Mouse (Mus musculus) kidney, adult 11 months (tissue): ENCODE measurements at regions not wholly inside any gene's neighbourhood (a gene's known extent, or its start where the extent isn't known, plus 50 kb on each side); places are given as distances from the start of the nearest gene placed in this dataset.
"Not testable (repeated sequence)": the region's sequence is repeated elsewhere in the genome, so short reads cannot be mapped to it uniquely, and the experiment has no call there.

Experiments used
- DNase-seq: peaks from one replicate; pipeline ENCODE4 v3.0.0; 2022

- no peak for DNase-seq
These were observed 149.3 kb upstream of the Kctd3 start for GRCm38 (mm10) chr1:189156906-189157305.

GRCm38 (mm10) chr1:189154376-189154775 is 146.7 kb upstream of the Kctd3 start:
- no peak for DNase-seq

- DNase-seq: no peak
These were observed 145.5 kb upstream of the Kctd3 start for GRCm38 (mm10) chr1:189153150-189153549.

GRCm38 (mm10) chr1:189142982-189143451 is 135.4 kb upstream of the Kctd3 start:
- no peak for DNase-seq

- no peak for DNase-seq
These were observed 134.9 kb upstream of the Kctd3 start for GRCm38 (mm10) chr1:189142551-189142950.

GRCm38 (mm10) chr1:189141694-189142093 is 134.1 kb upstream of the Kctd3 start:
- DNase-seq: no peak

GRCm38 (mm10) chr1:189136731-189137385 is 129.2 kb upstream of the Kctd3 start:
- DNase-seq: peak; percentile 70

- no peak for DNase-seq
These were observed 128.2 kb upstream of the Kctd3 start for GRCm38 (mm10) chr1:189135826-189136225.

- DNase-seq: no peak
These were observed 121.1 kb upstream of the Kctd3 start for GRCm38 (mm10) chr1:189128706-189129105.

- not testable (repeated sequence) for DNase-seq
These were observed 120.6 kb upstream of the Kctd3 start for GRCm38 (mm10) chr1:189128246-189128645.

- no peak for DNase-seq
These were observed 119.7 kb upstream of the Kctd3 start for GRCm38 (mm10) chr1:189127367-189127766.

GRCm38 (mm10) chr1:189119941-189120735 is 112.5 kb upstream of the Kctd3 start:
- DNase-seq: no peak

- peak; percentile 15 for DNase-seq
These were observed 111.4 kb upstream of the Kctd3 start for GRCm38 (mm10) chr1:189119005-189119404.

GRCm38 (mm10) chr1:189118582-189118981 is 110.9 kb upstream of the Kctd3 start:
- peak; percentile 33 for DNase-seq

- no peak for DNase-seq
These were observed 108.3 kb upstream of the Kctd3 start for GRCm38 (mm10) chr1:189115914-189116313.

GRCm38 (mm10) chr1:189115279-189115678 is 107.6 kb upstream of the Kctd3 start:
- DNase-seq: no peak

GRCm38 (mm10) chr1:189108260-189109035 is 100.8 kb upstream of the Kctd3 start:
- no peak for DNase-seq

GRCm38 (mm10) chr1:189107841-189108240 is 100.2 kb upstream of the Kctd3 start:
- DNase-seq: no peak

- no peak for DNase-seq
These were observed 99.5 kb upstream of the Kctd3 start for GRCm38 (mm10) chr1:189107156-189107555.

- no peak for DNase-seq
These were observed 97.6 kb upstream of the Kctd3 start for GRCm38 (mm10) chr1:189105276-189105675.

GRCm38 (mm10) chr1:189102781-189103180 is 95.1 kb upstream of the Kctd3 start:
- DNase-seq: no peak

- peak; percentile 6 for DNase-seq
These were observed 91.5 kb upstream of the Kctd3 start for GRCm38 (mm10) chr1:189099121-189099520.

- no peak for DNase-seq
These were observed 85.2 kb upstream of the Kctd3 start for GRCm38 (mm10) chr1:189092819-189093218.
